Mouse (Mus musculus): ENCODE measurements around the gene Il1f6. TPM values are rescaled to one million over a fixed set of nuclear protein-coding genes. Genes with fewer than 3 reads are reported as not detected.

Gene Il1f6
- polyA plus RNA-seq, 1 experiment: not detected

- no peaks in the 10 kb centered on the region for H3K27me3 ChIP-seq (replicated peaks)
- no peaks in the 10 kb centered on the region for H3K4me1 ChIP-seq
- H3K4me3 ChIP-seq (replicated peaks): no peak overlapping the region
- TF ChIP-seq GATA1 (IDR thresholded peaks at IDR 0.05; ENCODE audit: borderline replicate concordance, low read length) (no peak), FLI1 (IDR thresholded peaks at IDR 0.05; ENCODE audit: low read length) (no peak)
- no peaks in the 10 kb centered on the region for H3K9me3 ChIP-seq
- no peaks in the 10 kb centered on the region for H3K36me3 ChIP-seq (replicated peaks; ENCODE audit: low read length)
These were observed 59.9 kb downstream of the Il1f6 start for GRCm38 (mm10) chr2:24275146-24275545.

Other genes starting within 250 kb of the Il1f6 start
- 0.19 TPM in 1 of 2 replicates, not detected in the other for gene Hnmt, start 166.0 kb upstream of the Il1f6 start, polyA plus RNA-seq (2012; ENCODE audit: insufficient read depth, low replicate concordance)
- gene Tbpl2, start 118.8 kb upstream of the Il1f6 start, polyA plus RNA-seq (2012; ENCODE audit: insufficient read depth, low replicate concordance): not detected in 2 replicates
- gene Il1f8, start 62.3 kb upstream of the Il1f6 start, polyA plus RNA-seq (2012; ENCODE audit: insufficient read depth, low replicate concordance): not detected in 2 replicates
- gene Il1f9, start 28.9 kb upstream of the Il1f6 start, polyA plus RNA-seq (2012; ENCODE audit: insufficient read depth, low replicate concordance): not detected in 2 replicates
- gene Il1f5, start 61.5 kb downstream of the Il1f6 start, polyA plus RNA-seq (2012; ENCODE audit: insufficient read depth, low replicate concordance): not detected in 2 replicates
- not detected in 2 replicates for gene Il1f10, start 75.8 kb downstream of the Il1f6 start, polyA plus RNA-seq (2012; ENCODE audit: insufficient read depth, low replicate concordance)
- gene Il1rn, start 121.4 kb downstream of the Il1f6 start, polyA plus RNA-seq (2012; ENCODE audit: insufficient read depth, low replicate concordance): 0.07 TPM in 1 of 2 replicates, not detected in the other
- gene Psd4, start 152.2 kb downstream of the Il1f6 start, polyA plus RNA-seq (2012; ENCODE audit: insufficient read depth, low replicate concordance): 20.0 and 21.3 TPM in 2 replicates

Measured in megakaryocyte, embryonic 14.5 days (primary cell).